Mouse (Mus musculus): ENCODE results near the gene A4galt. TPM values are rescaled to one million over a fixed set of nuclear protein-coding genes. Genes with fewer than 3 reads are reported as not detected.
A peak's percentile ranks its signal among the peaks of the same experiment; 100 is the strongest.

Gene A4galt
- polyA plus RNA-seq, 1 experiment from 2014 or later = 0.53 TPM

- WGBS = 15% methylated on average over 10 of the region's 10 CpGs
- no peaks in the 10 kb centered on the region for H3K9me3 ChIP-seq
- no peak for DNase-seq (ENCODE audit: extremely low spot score, low spot score)
These were observed 41.9 kb downstream of the A4galt start for GRCm38 (mm10) chr15:83209719-83210118.

GRCm38 (mm10) chr15:83209092-83209695, 42.4 kb downstream of the A4galt start:
- peak overlapping the region; percentile 34; the same call in 1 of the 2 replicates for H3K4me3 ChIP-seq
- no peak for DNase-seq (ENCODE audit: extremely low spot score, low spot score)
- no peak overlapping the region for H3K27ac ChIP-seq
- WGBS = 44% methylated on average over 4 of the region's 4 CpGs
- no peaks in the 10 kb centered on the region for H3K36me3 ChIP-seq (replicated peaks)
- peaks cover 23% of the 10 kb centered on the region for H3K4me1 ChIP-seq
- peaks cover 42% of the 10 kb centered on the region for H3K27me3 ChIP-seq (ENCODE audit: poor library complexity, severe bottlenecking)
- H3K9me3 ChIP-seq = no peaks in the 10 kb centered on the region

More at GRCm38 (mm10) chr15:83209719-83210118, 41.9 kb downstream of the A4galt start:
- Histone ChIP-seq H3K27ac (no peak overlapping the region), H3K4me1 (peaks cover 21% of the 10 kb centered on the region), H3K36me3 (replicated peaks) (no peaks in the 10 kb centered on the region), H3K4me3 (peak overlapping the region; percentile 34), H3K27me3 (ENCODE audit: poor library complexity, severe bottlenecking) (peaks cover 37% of the 10 kb centered on the region)

GRCm38 (mm10) chr15:83204731-83205451, 46.7 kb downstream of the A4galt start:
- Histone ChIP-seq H3K27me3 (ENCODE audit: poor library complexity, severe bottlenecking) (peaks cover 35% of the 10 kb centered on the region), H3K36me3 (replicated peaks) (no peaks in the 10 kb centered on the region), H3K27ac (0 out of 2 replicates have a peak overlapping the region, but pooled peaks have one; percentile 56), H3K4me1 (peaks cover 27% of the 10 kb centered on the region), H3K4me3 (no peak overlapping the region), H3K9me3 (no peaks in the 10 kb centered on the region)
- WGBS = 41% methylated on average over 10 of the region's 10 CpGs
- peak; percentile 30 for DNase-seq (ENCODE audit: extremely low spot score, low spot score)

GRCm38 (mm10) chr15:83202412-83202811, 49.2 kb downstream of the A4galt start:
- no peaks in the 10 kb centered on the region for H3K36me3 ChIP-seq (replicated peaks)
- H3K4me1 ChIP-seq = peaks cover 18% of the 10 kb centered on the region
- no peaks in the 10 kb centered on the region for H3K9me3 ChIP-seq
- no peak overlapping the region for H3K4me3 ChIP-seq
- DNase-seq (ENCODE audit: extremely low spot score, low spot score) = no peak
- H3K27me3 ChIP-seq (ENCODE audit: poor library complexity, severe bottlenecking) = peaks cover 10% of the 10 kb centered on the region; the same call in 1 of the 2 replicates
- 60% methylated on average over 4 of the region's 4 CpGs for WGBS
- no peak overlapping the region for H3K27ac ChIP-seq

- Histone ChIP-seq H3K4me1 (no peaks in the 10 kb centered on the region), H3K9me3 (no peaks in the 10 kb centered on the region; the same call in 1 of the 2 replicates), H3K27ac (no peak overlapping the region), H3K4me3 (no peak overlapping the region), H3K36me3 (replicated peaks) (no peaks in the 10 kb centered on the region), H3K27me3 (ENCODE audit: poor library complexity, severe bottlenecking) (no peaks in the 10 kb centered on the region)
- no peak for DNase-seq (ENCODE audit: extremely low spot score, low spot score)
- WGBS = 95% methylated on average over 4 of the region's 4 CpGs
These were observed 58.2 kb downstream of the A4galt start for GRCm38 (mm10) chr15:83193413-83193812.

- DNase-seq (ENCODE audit: extremely low spot score, low spot score) = no peak
- no peak overlapping the region for H3K27ac ChIP-seq
- peaks cover 7% of the 10 kb centered on the region; the same call in 1 of the 2 replicates for H3K4me1 ChIP-seq
- H3K36me3 ChIP-seq (replicated peaks) = no peaks in the 10 kb centered on the region
- no peaks in the 10 kb centered on the region for H3K9me3 ChIP-seq
- H3K4me3 ChIP-seq = no peak overlapping the region
- 77% methylated on average over 5 of the region's 5 CpGs for WGBS
- H3K27me3 ChIP-seq (ENCODE audit: poor library complexity, severe bottlenecking) = no peaks in the 10 kb centered on the region
These were observed 69.2 kb downstream of the A4galt start for GRCm38 (mm10) chr15:83182351-83182750.

GRCm38 (mm10) chr15:83181800-83182330, 69.7 kb downstream of the A4galt start:
- H3K27me3 ChIP-seq (ENCODE audit: poor library complexity, severe bottlenecking) = no peaks in the 10 kb centered on the region
- H3K4me3 ChIP-seq = no peak overlapping the region
- peaks cover 7% of the 10 kb centered on the region; the same call in 1 of the 2 replicates for H3K4me1 ChIP-seq
- H3K27ac ChIP-seq = no peak overlapping the region
- DNase-seq (ENCODE audit: extremely low spot score, low spot score) = no peak
- 62% methylated on average over 4 of the region's 4 CpGs for WGBS
- no peaks in the 10 kb centered on the region for H3K9me3 ChIP-seq
- H3K36me3 ChIP-seq (replicated peaks) = no peaks in the 10 kb centered on the region

GRCm38 (mm10) chr15:83180004-83180403, 71.6 kb downstream of the A4galt start:
- H3K4me3 ChIP-seq = no peak overlapping the region

More at GRCm38 (mm10) chr15:83180004-83180403, 71.6 kb downstream of the A4galt start:
- H3K36me3 ChIP-seq (replicated peaks) = no peaks in the 10 kb centered on the region
- H3K27me3 ChIP-seq (ENCODE audit: poor library complexity, severe bottlenecking) = no peaks in the 10 kb centered on the region
- 84% methylated on average over 6 of the region's 6 CpGs for WGBS
- H3K4me1 ChIP-seq = peaks cover 7% of the 10 kb centered on the region; the same call in 1 of the 2 replicates
- no peak overlapping the region for H3K27ac ChIP-seq
- DNase-seq (ENCODE audit: extremely low spot score, low spot score) = no peak
- H3K9me3 ChIP-seq = no peaks in the 10 kb centered on the region

Other genes starting within 250 kb of the A4galt start
- 1.6 and 2.3 TPM in 2 replicates for gene Nfam1, start 218.5 kb downstream of the A4galt start, polyA plus RNA-seq (2016; fragmentation: Nextera tagmentation; extraction: Ambion mirVana)
- gene Serhl, start 162.3 kb downstream of the A4galt start, polyA plus RNA-seq (2016; fragmentation: Nextera tagmentation; extraction: Ambion mirVana) = 49.7 and 51.8 TPM in 2 replicates
- gene Rrp7a, start 129.0 kb downstream of the A4galt start, polyA plus RNA-seq (2016; fragmentation: Nextera tagmentation; extraction: Ambion mirVana) = 81.9 and 86.5 TPM in 2 replicates
- gene Poldip3, start 102.4 kb downstream of the A4galt start, polyA plus RNA-seq (2016; fragmentation: Nextera tagmentation; extraction: Ambion mirVana) = 180 and 185 TPM in 2 replicates
- gene Cyb5r3, start 79.2 kb downstream of the A4galt start, polyA plus RNA-seq (2016; fragmentation: Nextera tagmentation; extraction: Ambion mirVana) = 187 and 200 TPM in 2 replicates
- gene Arfgap3, start 98.5 kb upstream of the A4galt start, polyA plus RNA-seq (2016; fragmentation: Nextera tagmentation; extraction: Ambion mirVana) = 24.4 TPM in 2 replicates
- gene Pacsin2, start 212.8 kb upstream of the A4galt start, polyA plus RNA-seq (2016; fragmentation: Nextera tagmentation; extraction: Ambion mirVana) = 55.4 and 57.8 TPM in 2 replicates

Data from forebrain, embryonic 10.5 days (tissue).